Mouse (Mus musculus): ENCODE measurements at regions not wholly inside any gene's neighbourhood (a gene's known extent, or its start where the extent isn't known, plus 50 kb on each side); places are given as distances from the start of the nearest gene placed in this dataset.

- Histone ChIP-seq H3K4me1 (no peaks in the 10 kb centered on the region), H3K9me3 (replicated peaks) (no peaks in the 10 kb centered on the region), H3K27ac (replicated peaks) (no peak overlapping the region), H3K4me3 (replicated peaks) (no peak overlapping the region), H3K36me3 (no peaks in the 10 kb centered on the region), H3K27me3 (no peaks in the 10 kb centered on the region), H3K4me2 (replicated peaks) (no peak overlapping the region), H3K9ac (no peak overlapping the region)
- WGBS: 72% methylated on average over 3 of the region's 3 CpGs
- ATAC-seq (ENCODE audit: insufficient number of reproducible peaks, low FRiP score, low TSS enrichment, low read depth): no peak
Observed at GRCm38 (mm10) chr3:52729731-52730130, 287.3 kb downstream of the Cog6 start.

GRCm38 (mm10) chr3:52728860-52729259 lies 288.2 kb downstream of the Cog6 start:
- Histone ChIP-seq H3K27ac (replicated peaks) (no peak overlapping the region), H3K36me3 (no peaks in the 10 kb centered on the region), H3K9ac (no peak overlapping the region), H3K4me1 (no peaks in the 10 kb centered on the region), H3K4me2 (replicated peaks) (no peak overlapping the region), H3K9me3 (replicated peaks) (no peaks in the 10 kb centered on the region), H3K4me3 (replicated peaks) (no peak overlapping the region), H3K27me3 (no peaks in the 10 kb centered on the region)
- no peak for ATAC-seq (ENCODE audit: insufficient number of reproducible peaks, low FRiP score, low TSS enrichment, low read depth)
- WGBS: 64% methylated on average over 6 of the region's 6 CpGs

GRCm38 (mm10) chr3:52728426-52728825 lies 288.6 kb downstream of the Cog6 start:
- Histone ChIP-seq H3K4me3 (replicated peaks) (no peak overlapping the region), H3K4me1 (no peaks in the 10 kb centered on the region), H3K36me3 (no peaks in the 10 kb centered on the region), H3K27me3 (no peaks in the 10 kb centered on the region), H3K9me3 (replicated peaks) (no peaks in the 10 kb centered on the region), H3K9ac (no peak overlapping the region), H3K4me2 (replicated peaks) (no peak overlapping the region), H3K27ac (replicated peaks) (no peak overlapping the region)
- ATAC-seq (ENCODE audit: insufficient number of reproducible peaks, low FRiP score, low TSS enrichment, low read depth): no peak
- 89% methylated on average over 5 of the region's 5 CpGs for WGBS

GRCm38 (mm10) chr3:52724354-52724753 lies 292.7 kb downstream of the Cog6 start:
- Histone ChIP-seq H3K4me2 (replicated peaks) (no peak overlapping the region), H3K27me3 (no peaks in the 10 kb centered on the region), H3K9ac (no peak overlapping the region), H3K36me3 (no peaks in the 10 kb centered on the region), H3K9me3 (replicated peaks) (no peaks in the 10 kb centered on the region), H3K4me3 (replicated peaks) (no peak overlapping the region), H3K27ac (replicated peaks) (no peak overlapping the region), H3K4me1 (no peaks in the 10 kb centered on the region)
- WGBS: 82% methylated on average over 3 of the region's 3 CpGs
- ATAC-seq (ENCODE audit: insufficient number of reproducible peaks, low FRiP score, low TSS enrichment, low read depth): no peak

- Histone ChIP-seq H3K27ac (replicated peaks) (no peak overlapping the region), H3K36me3 (no peaks in the 10 kb centered on the region), H3K9me3 (replicated peaks) (no peaks in the 10 kb centered on the region), H3K27me3 (no peaks in the 10 kb centered on the region), H3K4me1 (no peaks in the 10 kb centered on the region), H3K9ac (no peak overlapping the region), H3K4me3 (replicated peaks) (no peak overlapping the region), H3K4me2 (replicated peaks) (no peak overlapping the region)
- ATAC-seq (ENCODE audit: insufficient number of reproducible peaks, low FRiP score, low TSS enrichment, low read depth): no peak
- WGBS: 95% methylated on average over 2 of the region's 2 CpGs
Observed at GRCm38 (mm10) chr3:52722946-52723345, 294.1 kb downstream of the Cog6 start.

- H3K27ac ChIP-seq (replicated peaks): no peak overlapping the region
- H3K4me3 ChIP-seq (replicated peaks): no peak overlapping the region
- WGBS: 69% methylated on average over 3 of the region's 3 CpGs
- H3K4me2 ChIP-seq (replicated peaks): no peak overlapping the region
- ATAC-seq (ENCODE audit: insufficient number of reproducible peaks, low FRiP score, low TSS enrichment, low read depth): no peak
- H3K36me3 ChIP-seq: no peaks in the 10 kb centered on the region
- H3K9me3 ChIP-seq (replicated peaks): no peaks in the 10 kb centered on the region
- H3K27me3 ChIP-seq: no peaks in the 10 kb centered on the region
- H3K4me1 ChIP-seq: no peaks in the 10 kb centered on the region
- no peak overlapping the region for H3K9ac ChIP-seq
Observed at GRCm38 (mm10) chr3:52719181-52719580, 297.9 kb downstream of the Cog6 start.

- WGBS: 79% methylated on average over 5 of the region's 5 CpGs
- Histone ChIP-seq H3K9ac (no peak overlapping the region), H3K27ac (replicated peaks) (no peak overlapping the region), H3K4me2 (replicated peaks) (no peak overlapping the region), H3K9me3 (replicated peaks) (no peaks in the 10 kb centered on the region), H3K4me1 (no peaks in the 10 kb centered on the region), H3K36me3 (no peaks in the 10 kb centered on the region), H3K4me3 (replicated peaks) (no peak overlapping the region), H3K27me3 (no peaks in the 10 kb centered on the region)
- no peak for ATAC-seq (ENCODE audit: insufficient number of reproducible peaks, low FRiP score, low TSS enrichment, low read depth)
Observed at GRCm38 (mm10) chr3:52717324-52717723, 299.7 kb downstream of the Cog6 start.

- Histone ChIP-seq H3K27ac (replicated peaks) (no peak overlapping the region), H3K36me3 (no peaks in the 10 kb centered on the region), H3K9ac (no peak overlapping the region), H3K9me3 (replicated peaks) (no peaks in the 10 kb centered on the region), H3K4me2 (replicated peaks) (no peak overlapping the region), H3K27me3 (no peaks in the 10 kb centered on the region), H3K4me3 (replicated peaks) (no peak overlapping the region), H3K4me1 (no peaks in the 10 kb centered on the region)
- WGBS: 87% methylated on average over 5 of the region's 5 CpGs
- ATAC-seq (ENCODE audit: insufficient number of reproducible peaks, low FRiP score, low TSS enrichment, low read depth): no peak
Observed at GRCm38 (mm10) chr3:52712151-52712550, 304.9 kb downstream of the Cog6 start.

GRCm38 (mm10) chr3:52711133-52711532 lies 305.9 kb downstream of the Cog6 start:
- no peaks in the 10 kb centered on the region for H3K4me1 ChIP-seq
- no peak overlapping the region for H3K4me3 ChIP-seq (replicated peaks)
- no peaks in the 10 kb centered on the region for H3K36me3 ChIP-seq
- no peaks in the 10 kb centered on the region for H3K9me3 ChIP-seq (replicated peaks)
- WGBS: 73% methylated on average over 9 of the region's 9 CpGs
- H3K27me3 ChIP-seq: no peaks in the 10 kb centered on the region
- no peak for ATAC-seq (ENCODE audit: insufficient number of reproducible peaks, low FRiP score, low TSS enrichment, low read depth)
- no peak overlapping the region for H3K27ac ChIP-seq (replicated peaks)
- H3K9ac ChIP-seq: no peak overlapping the region
- no peak overlapping the region for H3K4me2 ChIP-seq (replicated peaks)

GRCm38 (mm10) chr3:52708746-52709145 lies 308.3 kb downstream of the Cog6 start:
- H3K36me3 ChIP-seq: no peaks in the 10 kb centered on the region
- no peak overlapping the region for H3K27ac ChIP-seq (replicated peaks)
- H3K4me1 ChIP-seq: 0 out of 2 replicates have a peak, but pooled peaks cover 3% of the 10 kb centered on the region
- no peaks in the 10 kb centered on the region for H3K9me3 ChIP-seq (replicated peaks)
- no peak overlapping the region for H3K4me2 ChIP-seq (replicated peaks)
- ATAC-seq (ENCODE audit: insufficient number of reproducible peaks, low FRiP score, low TSS enrichment, low read depth): no peak
- H3K9ac ChIP-seq: no peak overlapping the region
- H3K4me3 ChIP-seq (replicated peaks): no peak overlapping the region
- 62% methylated on average over 3 of the region's 3 CpGs for WGBS
- H3K27me3 ChIP-seq: no peaks in the 10 kb centered on the region

- no peaks in the 10 kb centered on the region for H3K36me3 ChIP-seq
- H3K9ac ChIP-seq: no peak overlapping the region
- H3K4me1 ChIP-seq: 0 out of 2 replicates have a peak, but pooled peaks cover 3% of the 10 kb centered on the region
- no peaks in the 10 kb centered on the region for H3K27me3 ChIP-seq
- H3K27ac ChIP-seq (replicated peaks): no peak overlapping the region
- no peak overlapping the region for H3K4me3 ChIP-seq (replicated peaks)
- WGBS: 67% methylated on average over 1 of the region's 1 CpGs
- H3K9me3 ChIP-seq (replicated peaks): no peaks in the 10 kb centered on the region
- no peak overlapping the region for H3K4me2 ChIP-seq (replicated peaks)
- ATAC-seq (ENCODE audit: insufficient number of reproducible peaks, low FRiP score, low TSS enrichment, low read depth): no peak
Observed at GRCm38 (mm10) chr3:52708301-52708700, 308.7 kb downstream of the Cog6 start.

- H3K36me3 ChIP-seq: no peaks in the 10 kb centered on the region
- no peak overlapping the region for H3K27ac ChIP-seq (replicated peaks)
- no peak overlapping the region for H3K4me3 ChIP-seq (replicated peaks)
- H3K9me3 ChIP-seq (replicated peaks): no peaks in the 10 kb centered on the region
- H3K27me3 ChIP-seq: no peaks in the 10 kb centered on the region
- no peak for ATAC-seq (ENCODE audit: insufficient number of reproducible peaks, low FRiP score, low TSS enrichment, low read depth)
- 0 out of 2 replicates have a peak, but pooled peaks cover 3% of the 10 kb centered on the region for H3K4me1 ChIP-seq
- H3K4me2 ChIP-seq (replicated peaks): no peak overlapping the region
- H3K9ac ChIP-seq: no peak overlapping the region
- 84% methylated on average over 2 of the region's 2 CpGs for WGBS
Observed at GRCm38 (mm10) chr3:52706626-52707025, 310.4 kb downstream of the Cog6 start.

All from embryonic facial prominence, embryonic 15.5 days (tissue).